Mouse (Mus musculus): ENCODE measurements around the gene Plpp1. TPM values are rescaled to one million over a fixed set of nuclear protein-coding genes. Genes with fewer than 3 reads are reported as not detected.

The Plpp1 gene
- total and polyA plus RNA-seq, 3 experiments, result 51.5 to 70.0 (median 51.6) TPM

- DNase-seq, result no peak
- H3K27ac ChIP-seq, result no peak overlapping the region
- no peaks in the 10 kb centered on the region for H3K36me3 ChIP-seq (ENCODE audit: control insufficient read depth, insufficient read depth, low read length)
- no peaks in the 10 kb centered on the region for H3K27me3 ChIP-seq (ENCODE audit: control insufficient read depth, insufficient read depth, low read length)
- intact Hi-C loops (cut with DNase I), result no loop called here
- H3K4me1 ChIP-seq (ENCODE audit: control insufficient read depth, insufficient read depth, low read length), result no peaks in the 10 kb centered on the region
- H3K79me2 ChIP-seq (replicated peaks; ENCODE audit: control insufficient read depth, insufficient read depth, low read length), result no peaks in the 10 kb centered on the region
- H3K9ac ChIP-seq (ENCODE audit: low read depth, low read length), result no peak overlapping the region
- TF ChIP-seq CTCF (IDR thresholded peaks at IDR 0.05), result no peak
- TF ChIP-seq POLR2A (IDR thresholded peaks at IDR 0.05; ENCODE audit: insufficient read depth, low read depth, low read length), result no peak
- TF ChIP-seq EP300 (IDR thresholded peaks at IDR 0.05; ENCODE audit: insufficient read depth, low read depth, low read length), result no peak
- H3K4me3 ChIP-seq, result no peak overlapping the region
- 84% methylated on average over 5 of the region's 5 CpGs for WGBS
Observed at GRCm38 (mm10) chr13:112791906-112792305, 8.7 kb upstream of the Plpp1 start.

DNA sequence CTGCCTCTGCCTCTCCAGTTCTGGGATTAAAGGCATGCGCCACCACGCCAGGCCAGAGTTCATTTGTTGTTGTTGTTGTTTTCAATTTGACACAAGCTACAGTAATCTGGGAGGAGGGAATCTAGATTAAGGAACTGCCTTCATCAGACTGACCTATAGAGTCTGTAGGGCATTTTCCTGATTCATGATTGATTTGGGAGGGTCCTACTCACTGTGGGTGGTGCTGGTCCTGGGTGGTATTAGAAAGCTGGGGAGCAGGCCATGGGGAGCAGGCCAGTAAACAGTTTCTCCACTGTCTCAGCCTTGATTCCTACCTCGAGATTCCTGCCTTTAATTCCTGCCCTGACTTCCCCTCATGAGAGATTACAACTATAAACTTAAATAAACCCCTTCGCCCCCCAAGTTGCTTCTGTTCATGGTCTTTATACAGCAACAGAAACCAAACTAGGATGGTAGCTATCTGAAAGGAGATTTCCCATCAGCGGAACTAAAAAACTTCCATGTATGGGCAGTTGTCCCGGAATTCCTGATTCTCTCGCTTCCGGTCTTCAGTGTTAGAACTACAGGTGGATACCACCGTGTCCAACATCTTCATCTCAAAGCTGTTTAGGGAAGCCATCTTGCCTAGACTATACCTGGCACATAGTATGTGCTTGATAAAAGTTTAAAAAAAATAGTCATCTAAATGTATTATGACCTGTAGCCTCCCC lies 2.2 kb upstream of the Plpp1 start:
- H3K27ac ChIP-seq, result no peak overlapping the region
- intact Hi-C loops (cut with DNase I), result no loop called here
- no peak overlapping the region for H3K9ac ChIP-seq (ENCODE audit: low read depth, low read length)
- TF ChIP-seq POLR2A (IDR thresholded peaks at IDR 0.05; ENCODE audit: insufficient read depth, low read depth, low read length) (no peak), EP300 (IDR thresholded peaks at IDR 0.05; ENCODE audit: insufficient read depth, low read depth, low read length) (no peak), CTCF (IDR thresholded peaks at IDR 0.05) (no peak)
- WGBS, result 93% methylated on average over 9 of the region's 9 CpGs
- no peaks in the 10 kb centered on the region for H3K79me2 ChIP-seq (replicated peaks; ENCODE audit: control insufficient read depth, insufficient read depth, low read length)
- H3K4me1 ChIP-seq (ENCODE audit: control insufficient read depth, insufficient read depth, low read length), result peaks cover under 1% of the 10 kb centered on the region; the same call in 1 of the 2 replicates
- no peaks in the 10 kb centered on the region for H3K27me3 ChIP-seq (ENCODE audit: control insufficient read depth, insufficient read depth, low read length)
- no peak for DNase-seq
- H3K4me3 ChIP-seq, result no peak overlapping the region
- H3K36me3 ChIP-seq (ENCODE audit: control insufficient read depth, insufficient read depth, low read length), result no peaks in the 10 kb centered on the region

GRCm38 (mm10) chr13:112798953-112799305 lies 1.7 kb upstream of the Plpp1 start:
- no peak for TF ChIP-seq POLR2A (IDR thresholded peaks at IDR 0.05; ENCODE audit: insufficient read depth, low read depth, low read length)
- TF ChIP-seq EP300 (IDR thresholded peaks at IDR 0.05; ENCODE audit: insufficient read depth, low read depth, low read length), result no peak
- TF ChIP-seq CTCF (IDR thresholded peaks at IDR 0.05), result no peak
- H3K27ac ChIP-seq, result no peak overlapping the region

GRCm38 (mm10) chr13:112799721-112800241 lies 811 bp upstream of the Plpp1 start:
- no peak for DNase-seq
- Histone ChIP-seq H3K9ac (ENCODE audit: low read depth, low read length) (no peak overlapping the region), H3K4me3 (no peak overlapping the region), H3K79me2 (replicated peaks; ENCODE audit: control insufficient read depth, insufficient read depth, low read length) (no peaks in the 10 kb centered on the region), H3K4me1 (ENCODE audit: control insufficient read depth, insufficient read depth, low read length) (peaks cover 4% of the 10 kb centered on the region), H3K27me3 (ENCODE audit: control insufficient read depth, insufficient read depth, low read length) (no peaks in the 10 kb centered on the region), H3K27ac (no peak overlapping the region; the same call in 1 of the 2 replicates), H3K36me3 (ENCODE audit: control insufficient read depth, insufficient read depth, low read length) (peaks cover 7% of the 10 kb centered on the region)
- TF ChIP-seq EP300 (IDR thresholded peaks at IDR 0.05; ENCODE audit: insufficient read depth, low read depth, low read length), result no peak
- TF ChIP-seq POLR2A (IDR thresholded peaks at IDR 0.05; ENCODE audit: insufficient read depth, low read depth, low read length), result no peak
- no peak for TF ChIP-seq CTCF (IDR thresholded peaks at IDR 0.05)
- intact Hi-C loops (cut with DNase I), result loop anchor here (2.0 kb wide), 5 partner anchors 21 to 127 kb away; partner anchors contain the start of genes Dhx29 and Mtrex
- 72% methylated on average over 8 of the region's 8 CpGs for WGBS

More at GRCm38 (mm10) chr13:112798953-112799305, 1.7 kb upstream of the Plpp1 start:
- WGBS, result 87% methylated on average over 9 of the region's 9 CpGs
- Histone ChIP-seq H3K4me1 (ENCODE audit: control insufficient read depth, insufficient read depth, low read length) (peaks cover 4% of the 10 kb centered on the region), H3K4me3 (no peak overlapping the region), H3K79me2 (replicated peaks; ENCODE audit: control insufficient read depth, insufficient read depth, low read length) (no peaks in the 10 kb centered on the region), H3K27me3 (ENCODE audit: control insufficient read depth, insufficient read depth, low read length) (no peaks in the 10 kb centered on the region), H3K36me3 (ENCODE audit: control insufficient read depth, insufficient read depth, low read length) (peaks cover 3% of the 10 kb centered on the region; the same call in 1 of the 2 replicates), H3K9ac (ENCODE audit: low read depth, low read length) (no peak overlapping the region)
- no peak for DNase-seq
- intact Hi-C loops (cut with DNase I), result no loop called here

DNA sequence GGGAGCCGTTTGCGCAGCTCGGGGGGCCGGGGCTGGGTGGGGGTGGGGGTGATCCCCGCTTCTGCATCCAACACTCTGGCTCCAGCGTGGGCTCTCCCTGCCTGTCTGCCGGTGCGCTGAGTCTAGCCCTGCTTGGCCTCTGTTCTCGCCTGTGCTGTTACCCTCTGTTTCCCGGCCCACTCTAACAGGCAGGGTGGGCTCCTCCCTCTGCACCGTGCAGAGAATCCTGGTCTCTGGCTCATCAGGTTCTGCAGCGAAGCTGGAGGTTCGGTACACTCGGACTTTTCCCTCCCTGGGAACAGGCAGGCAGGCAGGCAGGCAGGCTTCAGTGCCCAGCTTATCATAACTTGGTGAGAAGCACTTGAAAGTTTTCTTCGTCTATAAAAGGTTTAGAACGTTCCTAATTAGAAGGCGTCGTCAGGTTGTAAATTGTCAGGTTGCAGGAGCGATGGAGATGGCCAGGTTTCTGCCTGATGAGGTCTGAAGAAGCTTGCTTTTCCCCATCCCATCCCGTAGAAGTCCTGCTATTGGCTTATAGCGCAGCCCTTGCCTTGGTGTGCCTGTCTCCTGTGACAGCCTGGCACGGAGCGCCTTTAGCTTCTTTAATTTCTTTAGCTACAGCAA lies 901 bp downstream of the Plpp1 start:
- DNase-seq, result peak; percentile 34 to 60

More for the DNA sequence above, 901 bp downstream of the Plpp1 start:
- H3K4me3 ChIP-seq, result peak overlapping the region; percentile 66
- peaks cover 5% of the 10 kb centered on the region for H3K79me2 ChIP-seq (replicated peaks; ENCODE audit: control insufficient read depth, insufficient read depth, low read length)
- H3K27ac ChIP-seq, result peak overlapping the region; percentile 87
- H3K27me3 ChIP-seq (ENCODE audit: control insufficient read depth, insufficient read depth, low read length), result no peaks in the 10 kb centered on the region
- WGBS, result under 1% methylated on average over 23 of the region's 23 CpGs
- H3K4me1 ChIP-seq (ENCODE audit: control insufficient read depth, insufficient read depth, low read length), result peaks cover 4% of the 10 kb centered on the region
- H3K36me3 ChIP-seq (ENCODE audit: control insufficient read depth, insufficient read depth, low read length), result peaks cover 16% of the 10 kb centered on the region
- TF ChIP-seq POLR2A (IDR thresholded peaks at IDR 0.05; ENCODE audit: insufficient read depth, low read depth, low read length), result no peak
- no peak for TF ChIP-seq CTCF (IDR thresholded peaks at IDR 0.05)
- no peak for TF ChIP-seq EP300 (IDR thresholded peaks at IDR 0.05; ENCODE audit: insufficient read depth, low read depth, low read length)
- intact Hi-C loops (cut with DNase I), result loop anchor here (2.0 kb wide), 5 partner anchors 23 to 127 kb away; partner anchors contain the start of genes Dhx29 and Mtrex
- H3K9ac ChIP-seq (ENCODE audit: low read depth, low read length), result peak overlapping the region; percentile 87
